Mouse (Mus musculus): Measurements from ENCODE around the gene Olfr881.

The Olfr881 gene

GRCm38 (mm10) chr9:37991525-37991924 lies at the start of gene Olfr881:
Gene Olfr881 (plus strand): TSS chr9:37991825.
- DNase-seq (ENCODE audit: low spot score in 2 of 2) = no peak

- no peak for DNase-seq (ENCODE audit: low spot score in 2 of 2)
Measured at GRCm38 (mm10) chr9:37998581-37999204, 7.1 kb downstream of the Olfr881 start.

- no peak for DNase-seq (ENCODE audit: low spot score in 2 of 2)
Measured at GRCm38 (mm10) chr9:38000021-38000420, 8.4 kb downstream of the Olfr881 start.

- DNase-seq (ENCODE audit: low spot score in 2 of 2) = no peak
Measured at GRCm38 (mm10) chr9:38025508-38025907, 33.9 kb downstream of the Olfr881 start, which contains the start of gene Olfr883. Gene Olfr883 (plus strand): TSS chr9:38025808.
